Mouse (Mus musculus): ENCODE data around the gene Ten1. TPM values are rescaled to one million over a fixed set of nuclear protein-coding genes. Genes with fewer than 3 reads are reported as not detected.

The Ten1 gene
- polyA plus RNA-seq, 1 experiment from 2014 or later: 88.8 TPM

GRCm38 (mm10) chr11:116203150-116203549 is 4.5 kb downstream of the Ten1 start:
- WGBS: 89% methylated on average over 3 of the region's 3 CpGs
- no peak overlapping the region for H3K9ac ChIP-seq (ENCODE audit: low read length)
- H3K27ac ChIP-seq (ENCODE audit: low read depth): no peak overlapping the region
- ATAC-seq (replicated peaks; ENCODE audit: low FRiP score, low TSS enrichment, low read depth) (no peak), DNase-seq (ENCODE audit: low spot score) (no peak)
- H3K9me3 ChIP-seq (ENCODE audit: control insufficient read depth, low read length): no peaks in the 10 kb centered on the region
- H3K4me2 ChIP-seq (ENCODE audit: low read length): no peak overlapping the region
- H3K27me3 ChIP-seq (replicated peaks; ENCODE audit: control insufficient read depth, insufficient read depth, low read length): no peaks in the 10 kb centered on the region
- 0 out of 2 replicates have a peak, but pooled peaks cover 4% of the 10 kb centered on the region for H3K4me1 ChIP-seq (replicated peaks; ENCODE audit: control insufficient read depth, insufficient read depth, low read length)
- peaks cover 21% of the 10 kb centered on the region; the same call in 1 of the 2 replicates for H3K36me3 ChIP-seq (ENCODE audit: control insufficient read depth, insufficient read depth, low read length)
- H3K4me3 ChIP-seq (ENCODE audit: low read depth, low read length): no peak overlapping the region

DNA sequence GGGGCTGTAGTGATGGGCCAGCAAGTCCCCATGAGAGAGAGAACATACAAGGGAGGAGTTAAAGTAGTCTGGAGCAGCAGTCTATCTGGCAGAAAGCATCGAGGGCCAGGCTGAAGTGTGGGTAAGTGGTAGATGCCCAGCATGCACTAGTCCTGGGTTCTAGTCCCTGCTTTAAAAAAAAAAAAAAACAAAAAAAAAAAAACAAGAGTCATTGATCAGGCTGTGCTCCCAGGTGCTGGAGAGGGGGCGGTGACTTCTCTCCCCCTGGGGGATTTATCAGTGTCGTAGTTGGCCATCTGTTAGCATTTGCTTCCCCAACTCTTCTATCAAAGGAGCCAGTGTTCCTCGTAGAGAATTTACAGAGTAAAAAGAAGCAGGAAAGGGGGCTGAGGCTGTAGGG is 8.0 kb downstream of the Ten1 start:
- Histone ChIP-seq H3K9ac (ENCODE audit: low read length) (no peak overlapping the region), H3K4me3 (ENCODE audit: low read depth, low read length) (no peak overlapping the region), H3K27ac (ENCODE audit: low read depth) (no peak overlapping the region), H3K9me3 (ENCODE audit: control insufficient read depth, low read length) (no peaks in the 10 kb centered on the region), H3K4me1 (replicated peaks; ENCODE audit: control insufficient read depth, insufficient read depth, low read length) (no peaks in the 10 kb centered on the region), H3K27me3 (replicated peaks; ENCODE audit: control insufficient read depth, insufficient read depth, low read length) (no peaks in the 10 kb centered on the region), H3K4me2 (ENCODE audit: low read length) (no peak overlapping the region), H3K36me3 (ENCODE audit: control insufficient read depth, insufficient read depth, low read length) (peaks cover 21% of the 10 kb centered on the region; the same call in 1 of the 2 replicates)
- no peak for DNase-seq (ENCODE audit: low spot score)
- ATAC-seq (replicated peaks; ENCODE audit: low FRiP score, low TSS enrichment, low read depth): no peak
- 79% methylated on average over 4 of the region's 4 CpGs for WGBS

GRCm38 (mm10) chr11:116208660-116209059 is 10.0 kb downstream of the Ten1 start:
- H3K27ac ChIP-seq (ENCODE audit: low read depth): no peak overlapping the region

GRCm38 (mm10) chr11:116209257-116209656 is 10.6 kb downstream of the Ten1 start:
- DNase-seq (ENCODE audit: low spot score): no peak
- ATAC-seq (replicated peaks; ENCODE audit: low FRiP score, low TSS enrichment, low read depth): no peak

More at GRCm38 (mm10) chr11:116208660-116209059, 10.0 kb downstream of the Ten1 start:
- no peaks in the 10 kb centered on the region for H3K9me3 ChIP-seq (ENCODE audit: control insufficient read depth, low read length)
- no peak for ATAC-seq (replicated peaks; ENCODE audit: low FRiP score, low TSS enrichment, low read depth)
- no peaks in the 10 kb centered on the region for H3K27me3 ChIP-seq (replicated peaks; ENCODE audit: control insufficient read depth, insufficient read depth, low read length)
- H3K4me2 ChIP-seq (ENCODE audit: low read length): no peak overlapping the region
- no peak overlapping the region for H3K4me3 ChIP-seq (ENCODE audit: low read depth, low read length)
- no peak overlapping the region for H3K9ac ChIP-seq (ENCODE audit: low read length)
- peaks cover 21% of the 10 kb centered on the region; the same call in 1 of the 2 replicates for H3K36me3 ChIP-seq (ENCODE audit: control insufficient read depth, insufficient read depth, low read length)
- DNase-seq (ENCODE audit: low spot score): no peak
- H3K4me1 ChIP-seq (replicated peaks; ENCODE audit: control insufficient read depth, insufficient read depth, low read length): no peaks in the 10 kb centered on the region
- WGBS: 88% methylated on average over 3 of the region's 3 CpGs

GRCm38 (mm10) chr11:116210696-116211095 is 12.0 kb downstream of the Ten1 start:
- WGBS: 51% methylated on average over 5 of the region's 5 CpGs
- H3K27ac ChIP-seq (ENCODE audit: low read depth): peak overlapping the region; percentile 69
- no peak overlapping the region for H3K4me3 ChIP-seq (ENCODE audit: low read depth, low read length)
- H3K4me1 ChIP-seq (replicated peaks; ENCODE audit: control insufficient read depth, insufficient read depth, low read length): no peaks in the 10 kb centered on the region
- H3K4me2 ChIP-seq (ENCODE audit: low read length): peak overlapping the region; percentile 25; the same call in 1 of the 2 replicates
- H3K36me3 ChIP-seq (ENCODE audit: control insufficient read depth, insufficient read depth, low read length): 0 out of 2 replicates have a peak, but pooled peaks cover 18% of the 10 kb centered on the region
- no peak overlapping the region for H3K9ac ChIP-seq (ENCODE audit: low read length)
- no peak for DNase-seq (ENCODE audit: low spot score)
- no peaks in the 10 kb centered on the region for H3K9me3 ChIP-seq (ENCODE audit: control insufficient read depth, low read length)
- no peaks in the 10 kb centered on the region for H3K27me3 ChIP-seq (replicated peaks; ENCODE audit: control insufficient read depth, insufficient read depth, low read length)
- ATAC-seq (replicated peaks; ENCODE audit: low FRiP score, low TSS enrichment, low read depth): peak; percentile 65

More at GRCm38 (mm10) chr11:116209257-116209656, 10.6 kb downstream of the Ten1 start:
- 82% methylated on average over 8 of the region's 8 CpGs for WGBS
- peaks cover 21% of the 10 kb centered on the region; the same call in 1 of the 2 replicates for H3K36me3 ChIP-seq (ENCODE audit: control insufficient read depth, insufficient read depth, low read length)
- H3K4me3 ChIP-seq (ENCODE audit: low read depth, low read length): no peak overlapping the region
- no peaks in the 10 kb centered on the region for H3K27me3 ChIP-seq (replicated peaks; ENCODE audit: control insufficient read depth, insufficient read depth, low read length)
- no peaks in the 10 kb centered on the region for H3K9me3 ChIP-seq (ENCODE audit: control insufficient read depth, low read length)
- H3K27ac ChIP-seq (ENCODE audit: low read depth): no peak overlapping the region
- no peaks in the 10 kb centered on the region for H3K4me1 ChIP-seq (replicated peaks; ENCODE audit: control insufficient read depth, insufficient read depth, low read length)
- no peak overlapping the region for H3K4me2 ChIP-seq (ENCODE audit: low read length)
- H3K9ac ChIP-seq (ENCODE audit: low read length): no peak overlapping the region

GRCm38 (mm10) chr11:116212847-116213246 is 14.2 kb downstream of the Ten1 start:
- 80% methylated on average over 6 of the region's 6 CpGs for WGBS

DNA sequence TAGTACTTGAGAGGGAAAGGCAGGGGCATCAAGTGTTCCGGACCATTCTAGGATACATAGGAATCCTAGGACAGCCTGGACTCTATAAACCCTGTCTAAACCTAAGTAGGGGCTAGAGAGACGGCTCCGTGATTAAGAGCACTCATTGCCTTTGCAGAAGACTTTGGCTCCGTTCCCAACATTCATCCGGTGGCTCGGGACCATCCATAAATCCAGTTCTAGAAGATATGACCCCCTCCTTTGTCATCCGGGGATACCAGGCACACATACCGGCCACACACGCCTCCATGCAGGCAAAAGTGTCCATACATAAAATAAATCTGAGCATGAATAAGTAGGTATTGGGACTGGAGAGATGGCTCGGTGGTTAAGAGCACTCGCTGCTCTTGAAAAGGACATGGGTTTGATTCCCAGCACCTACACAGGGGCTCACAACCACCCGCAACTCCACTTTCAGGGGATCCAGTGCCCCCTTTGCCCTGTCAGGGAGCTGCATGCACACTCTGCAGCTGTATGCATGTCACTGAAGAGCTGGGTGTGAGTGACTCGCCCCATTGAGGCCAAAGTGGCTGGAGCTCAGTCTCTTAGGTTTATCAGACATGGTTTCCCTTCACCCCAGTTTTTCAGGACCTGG is 15.3 kb downstream of the Ten1 start:
- WGBS: 84% methylated on average over 13 of the region's 13 CpGs
- Histone ChIP-seq H3K27me3 (replicated peaks; ENCODE audit: control insufficient read depth, insufficient read depth, low read length) (no peaks in the 10 kb centered on the region), H3K36me3 (ENCODE audit: control insufficient read depth, insufficient read depth, low read length) (no peaks in the 10 kb centered on the region), H3K9ac (ENCODE audit: low read length) (no peak overlapping the region), H3K4me3 (ENCODE audit: low read depth, low read length) (no peak overlapping the region), H3K27ac (ENCODE audit: low read depth) (no peak overlapping the region), H3K4me2 (ENCODE audit: low read length) (no peak overlapping the region), H3K9me3 (ENCODE audit: control insufficient read depth, low read length) (no peaks in the 10 kb centered on the region), H3K4me1 (replicated peaks; ENCODE audit: control insufficient read depth, insufficient read depth, low read length) (peaks cover 8% of the 10 kb centered on the region)
- ATAC-seq (replicated peaks; ENCODE audit: low FRiP score, low TSS enrichment, low read depth): no peak
- no peak for DNase-seq (ENCODE audit: low spot score)

More at GRCm38 (mm10) chr11:116212847-116213246, 14.2 kb downstream of the Ten1 start:
- H3K4me1 ChIP-seq (replicated peaks; ENCODE audit: control insufficient read depth, insufficient read depth, low read length): no peaks in the 10 kb centered on the region
- H3K27ac ChIP-seq (ENCODE audit: low read depth): no peak overlapping the region
- DNase-seq (ENCODE audit: low spot score): no peak
- H3K9me3 ChIP-seq (ENCODE audit: control insufficient read depth, low read length): no peaks in the 10 kb centered on the region
- no peaks in the 10 kb centered on the region for H3K36me3 ChIP-seq (ENCODE audit: control insufficient read depth, insufficient read depth, low read length)
- H3K4me3 ChIP-seq (ENCODE audit: low read depth, low read length): no peak overlapping the region
- no peak overlapping the region for H3K4me2 ChIP-seq (ENCODE audit: low read length)
- H3K9ac ChIP-seq (ENCODE audit: low read length): no peak overlapping the region
- H3K27me3 ChIP-seq (replicated peaks; ENCODE audit: control insufficient read depth, insufficient read depth, low read length): no peaks in the 10 kb centered on the region
- ATAC-seq (replicated peaks; ENCODE audit: low FRiP score, low TSS enrichment, low read depth): no peak

DNA sequence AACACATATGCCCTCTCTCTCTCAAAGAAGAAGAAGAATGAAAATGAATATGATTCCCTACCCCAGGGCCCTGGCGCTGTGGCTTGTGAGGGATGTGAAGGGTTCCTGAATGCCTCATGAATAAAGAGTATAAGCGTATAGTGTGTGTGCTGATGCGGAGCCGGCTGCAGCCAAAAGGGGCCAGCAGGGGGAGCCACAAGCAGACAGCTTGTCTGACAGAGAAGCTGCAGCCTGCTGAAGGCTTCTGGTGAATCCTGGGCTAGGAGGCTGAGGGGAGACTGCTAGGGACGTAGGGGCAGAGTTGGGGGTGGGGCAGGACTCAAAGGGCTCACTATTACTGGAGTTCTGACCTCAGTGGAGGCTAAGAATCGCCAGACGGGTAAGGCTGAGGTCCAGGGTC is 16.5 kb downstream of the Ten1 start:
- Histone ChIP-seq H3K27ac (ENCODE audit: low read depth) (no peak overlapping the region), H3K4me1 (replicated peaks; ENCODE audit: control insufficient read depth, insufficient read depth, low read length) (peaks cover 15% of the 10 kb centered on the region), H3K9me3 (ENCODE audit: control insufficient read depth, low read length) (no peaks in the 10 kb centered on the region), H3K9ac (ENCODE audit: low read length) (no peak overlapping the region), H3K4me3 (ENCODE audit: low read depth, low read length) (no peak overlapping the region), H3K4me2 (ENCODE audit: low read length) (no peak overlapping the region), H3K27me3 (replicated peaks; ENCODE audit: control insufficient read depth, insufficient read depth, low read length) (no peaks in the 10 kb centered on the region), H3K36me3 (ENCODE audit: control insufficient read depth, insufficient read depth, low read length) (no peaks in the 10 kb centered on the region)
- 82% methylated on average over 7 of the region's 7 CpGs for WGBS
- DNase-seq (ENCODE audit: low spot score): no peak
- ATAC-seq (replicated peaks; ENCODE audit: low FRiP score, low TSS enrichment, low read depth): no peak

DNA sequence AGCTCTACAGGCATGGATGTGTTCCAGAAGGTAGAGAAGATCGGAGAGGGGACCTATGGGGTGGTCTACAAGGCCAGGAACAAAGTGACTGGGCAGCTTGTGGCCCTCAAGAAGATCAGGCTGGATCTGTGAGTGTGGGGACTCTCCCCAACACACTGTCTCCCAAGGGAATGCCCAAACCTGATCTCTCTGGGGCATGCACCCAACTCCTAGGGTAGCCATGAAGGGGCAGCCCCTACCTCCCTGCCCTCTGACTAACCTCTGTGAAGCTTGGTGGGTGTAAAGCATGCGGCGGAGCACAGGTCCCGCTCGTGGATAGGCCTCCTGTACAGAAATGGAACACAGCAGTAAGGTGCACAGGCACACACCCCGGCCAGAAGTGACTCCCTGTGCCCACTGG is 17.3 kb downstream of the Ten1 start:
- H3K9ac ChIP-seq (ENCODE audit: low read length): no peak overlapping the region
- no peaks in the 10 kb centered on the region for H3K36me3 ChIP-seq (ENCODE audit: control insufficient read depth, insufficient read depth, low read length)
- WGBS: 86% methylated on average over 6 of the region's 6 CpGs
- no peaks in the 10 kb centered on the region for H3K27me3 ChIP-seq (replicated peaks; ENCODE audit: control insufficient read depth, insufficient read depth, low read length)
- H3K4me2 ChIP-seq (ENCODE audit: low read length): no peak overlapping the region
- no peak overlapping the region for H3K27ac ChIP-seq (ENCODE audit: low read depth)
- no peaks in the 10 kb centered on the region for H3K9me3 ChIP-seq (ENCODE audit: control insufficient read depth, low read length)
- H3K4me1 ChIP-seq (replicated peaks; ENCODE audit: control insufficient read depth, insufficient read depth, low read length): peaks cover 15% of the 10 kb centered on the region
- ATAC-seq (replicated peaks; ENCODE audit: low FRiP score, low TSS enrichment, low read depth): no peak
- no peak for DNase-seq (ENCODE audit: low spot score)
- no peak overlapping the region for H3K4me3 ChIP-seq (ENCODE audit: low read depth, low read length)
